Mouse (Mus musculus) hindbrain, postnatal 0 days (tissue): Measurements from ENCODE around the gene Dcaf6. TPM values are rescaled to one million over a fixed set of nuclear protein-coding genes. Genes with fewer than 3 reads are reported as not detected.

Experiments
- ATAC-seq: fragments of 200-750 bp; cut with Nextera tagmentation; 2 replicates; pipeline ENCODE4 v1.8.0; 2017; ENCODE audit warnings: mild to moderate bottlenecking, moderate TSS enrichment, moderate library complexity
- DNase-seq: peaks from one replicate; pipeline ENCODE4 v3.0.0-alpha.2; 2015; ENCODE audit warnings: low spot score
- H3K27ac ChIP-seq: fragments of 300-500 bp; sonication (generic); 2 replicates; pipeline ENCODE4 v1.5.1; 2014; ENCODE audit warnings: mild to moderate bottlenecking
- H3K27me3 ChIP-seq: fragments of 300-500 bp; sonication (generic); 2 replicates; pipeline ENCODE4 v1.6.1; 2014; ENCODE audit warnings: low read length, mixed read lengths; ENCODE audit not compliant: insufficient read depth
- H3K36me3 ChIP-seq: fragments of 300-500 bp; sonication (generic); 2 replicates; pipeline ENCODE4 v1.6.1; 2014; ENCODE audit warnings: low read length, mixed read lengths; ENCODE audit not compliant: insufficient read depth
- H3K4me1 ChIP-seq: fragments of 300-500 bp; sonication (generic); 2 replicates; pipeline ENCODE4 v1.6.1; 2014; ENCODE audit warnings: antibody characterized with exemption, low read length, mixed read lengths; ENCODE audit not compliant: insufficient read depth
- H3K4me2 ChIP-seq: fragments of 300-500 bp; sonication (generic); 2 replicates; pipeline ENCODE4 v1.6.1; 2014; ENCODE audit warnings: low read depth, mild to moderate bottlenecking, low read length, moderate library complexity, mixed read lengths
- H3K4me3 ChIP-seq: fragments of 300-500 bp; sonication (generic); 2 replicates; pipeline ENCODE4 v1.5.1; 2014; ENCODE audit warnings: low read length
- H3K9ac ChIP-seq: fragments of 300-500 bp; sonication (generic); replicated peaks from 2 replicates; pipeline ENCODE4 v1.6.1; 2014; ENCODE audit warnings: mild to moderate bottlenecking, low read length, moderate library complexity, mixed read lengths
- H3K9me3 ChIP-seq: fragments of 300-500 bp; sonication (generic); 2 replicates; pipeline ENCODE4 v1.6.1; 2016; ENCODE audit warnings: low read length, mixed read lengths
- CTCF ChIP-seq: IDR thresholded peaks from 2 replicates; pipeline ENCODE4 v1.5.1; 2016; ENCODE audit warnings: antibody characterized with exemption, control low read depth, low read depth
- WGBS: fragments of 180-500 bp; shearing (Covaris S2); extraction: QIAGEN DNeasy Blood & Tissue Kit; methylation state at CpG from one replicate; pipeline ENCODE4 v1.1.7; 2014; 5-methylcytosine and 5-hydroxymethylcytosine counted together
- polyA plus RNA-seq: library from polyadenylated mRNA; unstranded; fragments of >200 nt; fragmentation: Nextera tagmentation; extraction: Ambion mirVana; gene quantifications from 2 replicates; pipeline ENCODE4 v1.2.1, GENCODE M21; 2015
- total RNA-seq: library from RNA; depleted of rRNA; stranded (reverse); fragments of >200 nt; gene quantifications from 2 replicates; pipeline ENCODE4 v1.2.3, GENCODE M21; 2014

The Dcaf6 gene
- total and polyA plus RNA-seq, 2 experiments from 2014 or later: 19.2 to 32.9 TPM

GRCm38 (mm10) chr1:165291606-165292005 is 168.7 kb downstream of the Dcaf6 start:
- ATAC-seq: no peak
- Histone ChIP-seq H3K27ac (no peak overlapping the region), H3K9ac (no peak overlapping the region), H3K4me2 (no peak overlapping the region), H3K27me3 (no peaks in the 10 kb centered on the region), H3K9me3 (no peaks in the 10 kb centered on the region), H3K4me3 (no peak overlapping the region), H3K4me1 (no peaks in the 10 kb centered on the region), H3K36me3 (0 out of 2 replicates have a peak, but pooled peaks cover 6% of the 10 kb centered on the region)
- TF ChIP-seq CTCF: no peak
- no peak for DNase-seq
- 91% methylated on average over 6 of the region's 6 CpGs for WGBS

DNA sequence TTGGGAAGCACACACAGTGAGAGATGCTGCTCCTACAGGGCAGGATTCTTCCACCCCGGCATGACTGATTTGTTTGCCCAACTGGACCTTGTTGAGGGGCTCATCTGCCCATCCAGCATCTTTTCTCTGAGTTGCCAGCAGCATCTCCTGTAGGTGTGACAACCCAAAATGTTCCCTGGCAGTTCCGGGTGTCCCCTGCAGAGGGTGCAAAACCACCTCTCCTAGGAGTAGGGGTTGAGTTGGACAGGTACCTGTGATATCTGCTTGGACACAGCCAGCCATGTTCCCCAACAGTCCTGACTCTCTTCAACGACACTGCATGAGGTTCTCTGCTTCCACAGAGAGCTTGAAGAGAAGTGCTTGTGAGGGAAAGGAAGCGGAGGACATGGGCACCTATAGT is 170.4 kb downstream of the Dcaf6 start:
- DNase-seq (no peak), ATAC-seq (no peak)
- H3K27ac ChIP-seq: no peak overlapping the region
- H3K4me3 ChIP-seq: no peak overlapping the region
- WGBS: 88% methylated on average over 4 of the region's 4 CpGs
- no peaks in the 10 kb centered on the region for H3K36me3 ChIP-seq
- H3K4me2 ChIP-seq: no peak overlapping the region
- no peaks in the 10 kb centered on the region for H3K9me3 ChIP-seq
- H3K4me1 ChIP-seq: no peaks in the 10 kb centered on the region
- H3K9ac ChIP-seq: no peak overlapping the region
- peak; percentile 20; the same call in 1 of the 2 replicates for TF ChIP-seq CTCF
- no peaks in the 10 kb centered on the region for H3K27me3 ChIP-seq

DNA sequence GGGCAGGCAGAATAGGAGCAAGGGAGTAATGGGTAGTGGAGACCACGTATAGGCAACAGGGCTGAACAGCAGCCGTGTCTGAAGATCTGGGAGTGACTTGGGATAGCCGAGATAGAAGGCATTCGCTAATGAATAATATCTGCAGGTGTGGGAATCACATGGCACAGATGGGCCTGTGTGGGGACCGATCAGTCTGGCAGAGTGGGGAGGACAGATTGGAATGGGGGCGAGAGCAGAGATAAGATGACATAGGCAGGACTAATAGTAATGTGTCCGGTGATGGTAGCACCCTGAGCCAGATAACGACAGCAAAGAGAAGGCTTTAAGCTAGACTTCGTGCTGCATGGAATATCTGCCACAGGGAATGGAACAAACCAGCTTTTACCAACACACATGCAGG is 172.1 kb downstream of the Dcaf6 start:
- no peak for ATAC-seq
- no peak overlapping the region for H3K27ac ChIP-seq
- DNase-seq: no peak
- no peaks in the 10 kb centered on the region for H3K9me3 ChIP-seq
- WGBS: 86% methylated on average over 9 of the region's 9 CpGs
- H3K4me1 ChIP-seq: peaks cover 6% of the 10 kb centered on the region; the same call in 1 of the 2 replicates
- H3K4me2 ChIP-seq: no peak overlapping the region
- no peak overlapping the region for H3K4me3 ChIP-seq
- H3K36me3 ChIP-seq: no peaks in the 10 kb centered on the region
- H3K9ac ChIP-seq: no peak overlapping the region
- TF ChIP-seq CTCF: no peak
- H3K27me3 ChIP-seq: no peaks in the 10 kb centered on the region

GRCm38 (mm10) chr1:165284096-165284495 is 176.2 kb downstream of the Dcaf6 start:
- Histone ChIP-seq H3K27ac (no peak overlapping the region), H3K9me3 (no peaks in the 10 kb centered on the region), H3K36me3 (no peaks in the 10 kb centered on the region), H3K27me3 (no peaks in the 10 kb centered on the region), H3K4me2 (peak overlapping the region; percentile 83), H3K9ac (no peak overlapping the region), H3K4me3 (0 out of 2 replicates have a peak overlapping the region, but pooled peaks have one; percentile 86), H3K4me1 (peaks cover 9% of the 10 kb centered on the region; the same call in 1 of the 2 replicates)
- DNase-seq: no peak
- no peak for ATAC-seq
- no peak for TF ChIP-seq CTCF
- 59% methylated on average over 7 of the region's 7 CpGs for WGBS

DNA sequence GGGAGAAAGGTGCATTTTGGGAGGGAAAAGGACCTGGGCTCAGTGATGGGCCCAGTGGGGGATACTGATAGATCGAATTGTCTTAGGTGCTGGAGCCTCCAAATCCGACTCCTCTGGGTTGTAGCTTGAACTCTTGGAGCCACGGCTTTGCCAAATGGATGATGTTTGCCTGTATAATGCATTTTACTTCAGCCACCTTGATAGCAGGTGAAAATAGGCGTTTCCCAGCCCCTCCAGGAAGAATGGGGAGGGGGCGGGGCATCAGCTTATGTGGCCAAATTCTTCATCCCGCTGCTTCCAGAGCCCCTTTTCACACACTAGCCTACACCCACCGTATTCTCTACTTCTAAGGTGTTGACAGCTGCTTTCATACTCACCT is 177.3 kb downstream of the Dcaf6 start:
- Histone ChIP-seq H3K9ac (peak overlapping the region; percentile 90), H3K27me3 (no peaks in the 10 kb centered on the region), H3K9me3 (no peaks in the 10 kb centered on the region), H3K27ac (no peak overlapping the region), H3K4me1 (peaks cover 9% of the 10 kb centered on the region; the same call in 1 of the 2 replicates), H3K4me2 (peak overlapping the region; percentile 83), H3K36me3 (no peaks in the 10 kb centered on the region), H3K4me3 (peak overlapping the region; percentile 86)
- 14% methylated on average over 7 of the region's 7 CpGs for WGBS
- ATAC-seq (0 out of 2 replicates have a peak, but pooled peaks have one; percentile 1), DNase-seq (no peak)
- no peak for TF ChIP-seq CTCF

DNA sequence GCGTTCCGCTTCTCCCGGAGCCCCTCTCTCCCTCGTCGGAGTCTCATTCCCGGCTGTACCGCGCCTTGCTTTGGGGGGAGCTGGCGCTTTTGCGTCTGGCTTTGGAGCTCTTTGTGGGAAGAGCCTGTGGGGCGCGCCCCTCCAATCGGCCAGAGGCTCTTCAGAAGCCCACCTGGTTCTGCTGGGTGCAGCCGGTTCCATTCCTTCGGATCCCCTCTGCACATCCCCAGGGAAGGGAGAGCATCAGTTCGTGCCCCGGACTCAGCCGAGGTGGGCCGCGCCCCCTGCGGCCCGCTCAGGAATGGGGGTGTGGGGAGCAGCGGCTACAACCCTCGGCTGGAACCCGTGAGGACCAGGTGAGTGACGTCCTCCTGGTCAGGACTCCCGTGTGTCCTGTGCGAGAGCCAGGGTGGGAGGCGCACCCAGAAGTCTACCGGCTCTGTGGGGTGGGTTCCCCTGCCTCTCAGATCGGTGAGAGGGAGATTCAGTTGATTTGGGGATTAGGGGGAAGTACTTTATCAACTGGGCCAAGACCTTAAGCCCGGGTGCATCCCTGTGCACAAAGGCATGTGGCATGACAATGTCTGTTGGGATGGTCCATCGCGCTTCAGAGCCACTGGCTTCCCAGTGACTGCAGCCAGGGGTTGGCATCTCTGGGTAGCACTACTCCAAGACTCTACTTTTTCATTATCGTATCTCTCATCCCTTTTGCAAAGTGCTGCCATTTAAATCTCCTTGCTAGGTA is 177.9 kb downstream of the Dcaf6 start:
- H3K9me3 ChIP-seq: no peaks in the 10 kb centered on the region
- peak; percentile 60 for DNase-seq
- H3K27ac ChIP-seq: peak overlapping the region; percentile 86
- WGBS: under 1% methylated on average over 30 of the region's 35 CpGs
- TF ChIP-seq CTCF: no peak; the same call in 1 of the 2 replicates
- H3K9ac ChIP-seq: peak overlapping the region; percentile 90
- H3K4me3 ChIP-seq: peak overlapping the region; percentile 86
- H3K4me1 ChIP-seq: peaks cover 9% of the 10 kb centered on the region; the same call in 1 of the 2 replicates
- no peaks in the 10 kb centered on the region for H3K36me3 ChIP-seq
- H3K4me2 ChIP-seq: peak overlapping the region; percentile 83
- H3K27me3 ChIP-seq: no peaks in the 10 kb centered on the region
- ATAC-seq: peak; percentile 62
